Comparison of ENCODE assay signal across 8 mouse cellular contexts in genomic region chr6:42348281-42349005, GRCm38 (mm10). TPM values are rescaled to one million over a fixed set of nuclear protein-coding genes. Genes with fewer than 3 reads are reported as not detected.
A peak's percentile ranks its signal among the peaks of the same experiment; 100 is the strongest.
DNase-seq lines count a peak whose midpoint lies in the region; ATAC-seq lines count a peak whose summit lies in the region.

No protein-coding gene starts in this region.

- H3K27ac ChIP-seq in heart, embryonic 12.5 days (ENCODE audit: poor library complexity, severe bottlenecking): no peak overlapping the region
- H3K27ac ChIP-seq in hindbrain, embryonic 12.5 days: no peak overlapping the region
- no peak overlapping the region for H3K27ac ChIP-seq in midbrain, embryonic 11.5 days (ENCODE audit: low read depth, low read length)

- H3K36me3 ChIP-seq in heart, embryonic 12.5 days: peaks cover 25% of the 10 kb centered on the region
- H3K36me3 ChIP-seq in hindbrain, embryonic 12.5 days: peaks cover 12% of the 10 kb centered on the region
- H3K36me3 ChIP-seq in midbrain, embryonic 11.5 days (ENCODE audit: control insufficient read depth, insufficient read depth, low read length): no peaks in the 10 kb centered on the region

- no peaks in the 10 kb centered on the region for H3K27me3 ChIP-seq in heart, embryonic 12.5 days (replicated peaks)
- no peaks in the 10 kb centered on the region for H3K27me3 ChIP-seq in hindbrain, embryonic 12.5 days
- H3K27me3 ChIP-seq in midbrain, embryonic 11.5 days (ENCODE audit: control insufficient read depth, insufficient read depth, low read length): no peaks in the 10 kb centered on the region

- WGBS in heart, embryonic 12.5 days: 40% methylated on average over 12 of the region's 12 CpGs
- 38% methylated on average over 12 of the region's 12 CpGs for WGBS in hindbrain, embryonic 12.5 days
- WGBS in midbrain, embryonic 11.5 days: 37% methylated on average over 12 of the region's 12 CpGs

- H3K9ac ChIP-seq in heart, embryonic 12.5 days: no peak overlapping the region
- no peak overlapping the region for H3K9ac ChIP-seq in hindbrain, embryonic 12.5 days
- no peak overlapping the region for H3K9ac ChIP-seq in midbrain, embryonic 11.5 days (ENCODE audit: low read length)

- no peak for ATAC-seq in heart, embryonic 12.5 days (ENCODE audit: insufficient number of reproducible peaks, low FRiP score)
- ATAC-seq in hindbrain, embryonic 12.5 days (ENCODE audit: low FRiP score): no peak
- no peak for ATAC-seq in midbrain, embryonic 11.5 days (ENCODE audit: low FRiP score)
- ATAC-seq in erythroblast, adult 5-6 weeks (replicated peaks; ENCODE audit: low FRiP score, poor library complexity, severe bottlenecking): no peak

- H3K4me3 ChIP-seq in heart, embryonic 12.5 days: peak overlapping the region; percentile 93
- H3K4me3 ChIP-seq in hindbrain, embryonic 12.5 days: peak overlapping the region; percentile 75; the same call in 1 of the 2 replicates
- H3K4me3 ChIP-seq in midbrain, embryonic 11.5 days (ENCODE audit: low read depth, low read length): no peak overlapping the region

- H3K9me3 ChIP-seq in heart, embryonic 12.5 days (replicated peaks): no peaks in the 10 kb centered on the region
- H3K9me3 ChIP-seq in hindbrain, embryonic 12.5 days (replicated peaks): no peaks in the 10 kb centered on the region
- H3K9me3 ChIP-seq in midbrain, embryonic 11.5 days (ENCODE audit: control insufficient read depth, low read length): no peaks in the 10 kb centered on the region

- H3K4me1 ChIP-seq in heart, embryonic 12.5 days (replicated peaks): peaks cover 32% of the 10 kb centered on the region
- peaks cover 28% of the 10 kb centered on the region for H3K4me1 ChIP-seq in hindbrain, embryonic 12.5 days
- H3K4me1 ChIP-seq in midbrain, embryonic 11.5 days (ENCODE audit: control insufficient read depth, insufficient read depth, low read length): peaks cover 6% of the 10 kb centered on the region

- DNase-seq in heart, adult 9 months (ENCODE audit: low spot score in 2 of 2): no peak
- DNase-seq in cerebellum, postnatal 10 days: peak; percentile 38 to 52
- DNase-seq in midbrain, embryonic 11.5 days (ENCODE audit: low spot score, missing footprints): peak; percentile 81
- no peak for DNase-seq in right cerebral cortex, postnatal 10 days (ENCODE audit: low spot score in 2 of 2)
- DNase-seq in kidney, adult 18-20 months: no peak

- H3K4me2 ChIP-seq in heart, embryonic 12.5 days: peak overlapping the region; percentile 99
- H3K4me2 ChIP-seq in hindbrain, embryonic 12.5 days (replicated peaks): peak overlapping the region; percentile 66
- H3K4me2 ChIP-seq in midbrain, embryonic 11.5 days: peak overlapping the region; percentile 80; the same call in 1 of the 2 replicates

RNA-seq across cellular contexts. Expression of gene Zyx, which starts 1.0 kb away (rescaled TPM):
- polyA plus RNA-seq in heart, embryonic 12.5 days (2016; fragmentation: Nextera tagmentation; extraction: Ambion mirVana): 213 and 219 TPM in 2 replicates
- polyA plus RNA-seq in hindbrain, embryonic 12.5 days (2016; fragmentation: Nextera tagmentation; extraction: Ambion mirVana): 71.4 and 82.5 TPM in 2 replicates
- 53.2 and 60.2 TPM in 2 replicates for polyA plus RNA-seq in midbrain, embryonic 11.5 days (2014; fragmentation: Nextera tagmentation; extraction: Ambion mirVana)
- total RNA-seq in erythroblast, adult 5-6 weeks (2015; ENCODE audit: low replicate concordance): 74.0 and 87.0 TPM in 2 replicates
- total RNA-seq in erythroblast, adult 5-6 weeks (2017; ENCODE audit: low replicate concordance): 7.7 and 14.1 TPM in 2 replicates

RNA-seq across cellular contexts. Expression of gene Fam131b, which starts 24.0 kb away (rescaled TPM):
- 0.37 and 0.52 TPM in 2 replicates for polyA plus RNA-seq in heart, embryonic 12.5 days (2016; fragmentation: Nextera tagmentation; extraction: Ambion mirVana)
- 4.3 and 4.9 TPM in 2 replicates for polyA plus RNA-seq in hindbrain, embryonic 12.5 days (2016; fragmentation: Nextera tagmentation; extraction: Ambion mirVana)
- polyA plus RNA-seq in midbrain, embryonic 11.5 days (2014; fragmentation: Nextera tagmentation; extraction: Ambion mirVana): 3.0 TPM in 2 replicates
- not detected in 2 replicates for total RNA-seq in erythroblast, adult 5-6 weeks (2015; ENCODE audit: low replicate concordance)
- total RNA-seq in erythroblast, adult 5-6 weeks (2017; ENCODE audit: low replicate concordance): not detected in 2 replicates

RNA-seq across cellular contexts. Expression of gene Epha1, which starts 24.6 kb away (rescaled TPM):
- 4.7 and 5.5 TPM in 2 replicates for polyA plus RNA-seq in heart, embryonic 12.5 days (2016; fragmentation: Nextera tagmentation; extraction: Ambion mirVana)
- 1.9 and 2.4 TPM in 2 replicates for polyA plus RNA-seq in hindbrain, embryonic 12.5 days (2016; fragmentation: Nextera tagmentation; extraction: Ambion mirVana)
- polyA plus RNA-seq in midbrain, embryonic 11.5 days (2014; fragmentation: Nextera tagmentation; extraction: Ambion mirVana): 0.30 and 0.66 TPM in 2 replicates
- total RNA-seq in erythroblast, adult 5-6 weeks (2015; ENCODE audit: low replicate concordance): not detected in 2 replicates
- not detected in 2 replicates for total RNA-seq in erythroblast, adult 5-6 weeks (2017; ENCODE audit: low replicate concordance)

RNA-seq across cellular contexts. Expression of gene Tas2r143, which starts 51.6 kb away (rescaled TPM):
- polyA plus RNA-seq in heart, embryonic 12.5 days (2016; fragmentation: Nextera tagmentation; extraction: Ambion mirVana): not detected in 2 replicates
- not detected in 2 replicates for polyA plus RNA-seq in hindbrain, embryonic 12.5 days (2016; fragmentation: Nextera tagmentation; extraction: Ambion mirVana)
- polyA plus RNA-seq in midbrain, embryonic 11.5 days (2014; fragmentation: Nextera tagmentation; extraction: Ambion mirVana): not detected in 2 replicates
- not detected in 2 replicates for total RNA-seq in erythroblast, adult 5-6 weeks (2015; ENCODE audit: low replicate concordance)
- total RNA-seq in erythroblast, adult 5-6 weeks (2017; ENCODE audit: low replicate concordance): not detected in 2 replicates

RNA-seq across cellular contexts. Expression of gene Tas2r135, which starts 56.8 kb away (rescaled TPM):
- not detected in 2 replicates for polyA plus RNA-seq in heart, embryonic 12.5 days (2016; fragmentation: Nextera tagmentation; extraction: Ambion mirVana)
- not detected in 2 replicates for polyA plus RNA-seq in hindbrain, embryonic 12.5 days (2016; fragmentation: Nextera tagmentation; extraction: Ambion mirVana)
- not detected in 2 replicates for polyA plus RNA-seq in midbrain, embryonic 11.5 days (2014; fragmentation: Nextera tagmentation; extraction: Ambion mirVana)
- not detected in 2 replicates for total RNA-seq in erythroblast, adult 5-6 weeks (2015; ENCODE audit: low replicate concordance)
- not detected in 2 replicates for total RNA-seq in erythroblast, adult 5-6 weeks (2017; ENCODE audit: low replicate concordance)

Comparison
In these comparisons a context has a peak if more than half of its experiments do, and no peak if none do; other contexts are left out.
1. DNase-seq: peak in cerebellum, postnatal 10 days (2 of 2) and midbrain, embryonic 11.5 days (single experiment); none in heart, adult 9 months (0 of 2), right cerebral cortex, postnatal 10 days (0 of 2) and kidney, adult 18-20 months (single experiment).
2. Peak in every context shown above with its lines, with median percentiles within 50 percentile points of each other: H3K4me2 ChIP-seq.